Mouse (Mus musculus): ENCODE results near the gene Gm32802.
"Not testable (repeated sequence)": the region's sequence is repeated elsewhere in the genome, so short reads cannot be mapped to it uniquely, and the experiment has no call there.

Gene Gm32802

DNA sequence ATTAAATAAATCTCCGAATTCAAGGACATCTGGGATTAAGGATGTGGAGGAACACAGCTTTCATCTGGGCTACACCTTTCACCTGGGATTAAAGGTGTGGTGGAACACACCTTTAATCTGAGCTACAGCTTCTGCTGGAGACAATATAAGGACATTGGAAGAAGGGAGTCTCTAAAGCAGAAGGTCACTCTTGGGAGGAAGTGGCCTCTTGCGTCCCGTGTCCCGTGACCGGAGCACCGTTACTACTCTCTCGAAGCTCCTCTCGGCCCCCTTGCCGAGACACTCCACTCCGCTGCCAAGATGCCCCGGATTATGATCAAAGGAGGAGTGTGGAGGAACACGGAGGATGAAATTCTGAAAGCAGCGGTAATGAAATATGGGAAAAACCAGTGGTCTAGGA lies at the start of gene Gm32802:
Gene Gm32802 (plus strand): TSS at position 301 of the 400 bp plus-strand sequence.
- not testable (repeated sequence) for DNase-seq (ENCODE audit: low read depth, low spot score)

DNA sequence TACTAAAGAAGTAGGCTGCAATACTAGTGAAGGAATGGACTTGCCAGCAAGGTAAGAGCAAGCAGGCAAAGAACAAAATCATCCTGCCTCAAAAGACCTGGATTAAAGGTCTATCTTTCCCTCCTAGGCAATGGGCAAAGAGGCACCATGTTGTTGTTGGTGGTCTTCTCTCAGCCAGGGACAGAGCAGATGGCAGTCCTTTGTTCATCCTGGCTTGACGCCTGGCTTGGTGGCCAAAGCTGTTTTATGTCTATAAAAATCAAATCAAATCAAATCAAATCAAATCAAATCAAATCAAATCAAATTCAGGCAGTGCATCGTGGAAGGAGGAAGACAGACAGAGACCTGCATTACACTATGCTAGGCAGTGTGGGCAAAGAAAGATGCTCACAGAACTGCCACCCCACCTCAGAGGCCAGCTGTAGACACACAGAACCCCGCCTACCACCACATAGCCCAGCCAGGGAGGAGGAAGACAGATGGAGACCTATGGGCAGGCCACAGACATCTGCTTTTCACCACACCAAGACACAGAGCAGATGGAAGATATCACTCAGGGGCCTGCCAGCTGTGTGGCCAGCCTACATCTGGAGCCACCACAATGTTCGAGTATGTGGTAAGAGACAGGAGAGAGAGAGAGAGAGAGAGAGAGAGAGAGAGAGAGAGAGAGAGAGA lies 42.6 kb upstream of the Gm32802 start:
- not testable (repeated sequence) for DNase-seq (ENCODE audit: low read depth, low spot score)

DNA sequence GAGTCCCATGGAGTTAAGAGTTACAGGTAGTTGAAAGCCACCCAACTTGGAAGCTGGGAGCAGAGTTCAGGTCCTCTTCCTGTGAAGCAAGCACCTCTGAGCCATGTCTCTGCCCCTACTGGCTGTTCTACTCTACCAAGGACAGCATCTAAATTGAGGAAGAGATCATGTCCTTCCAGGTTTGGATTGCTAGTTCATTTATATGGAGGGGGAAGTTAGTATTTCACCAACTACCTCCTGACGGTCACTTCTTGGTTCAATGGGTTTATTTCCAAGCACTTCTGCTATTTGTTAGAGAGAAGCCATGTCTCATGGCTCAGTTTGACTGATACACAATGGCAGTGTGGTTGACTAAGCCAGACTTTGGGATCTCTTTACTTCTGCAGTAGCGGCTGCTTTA lies 30.9 kb upstream of the Gm32802 start:
- DNase-seq (ENCODE audit: low read depth, low spot score) = not testable (repeated sequence)

DNA sequence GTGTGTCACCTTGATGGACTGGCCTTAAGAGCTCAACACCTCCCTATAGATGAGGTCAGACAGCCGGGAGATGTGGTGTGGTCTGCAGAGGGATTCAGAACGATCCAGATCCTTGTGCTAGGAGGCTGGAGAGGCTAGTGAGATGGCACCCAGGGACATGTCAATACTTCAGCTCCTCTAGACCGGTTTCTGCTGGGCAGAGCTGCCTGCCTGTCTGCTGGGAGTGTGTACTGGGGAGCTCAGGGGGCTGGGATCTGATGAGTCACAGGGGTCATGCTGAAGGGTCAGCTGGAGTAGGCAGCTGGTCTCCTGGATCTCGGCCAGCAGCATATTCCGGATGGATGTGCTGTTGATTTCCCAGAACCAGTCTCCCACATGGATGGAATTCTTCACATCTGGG lies 25.9 kb upstream of the Gm32802 start:
- not testable (repeated sequence) for DNase-seq (ENCODE audit: low read depth, low spot score)

DNA sequence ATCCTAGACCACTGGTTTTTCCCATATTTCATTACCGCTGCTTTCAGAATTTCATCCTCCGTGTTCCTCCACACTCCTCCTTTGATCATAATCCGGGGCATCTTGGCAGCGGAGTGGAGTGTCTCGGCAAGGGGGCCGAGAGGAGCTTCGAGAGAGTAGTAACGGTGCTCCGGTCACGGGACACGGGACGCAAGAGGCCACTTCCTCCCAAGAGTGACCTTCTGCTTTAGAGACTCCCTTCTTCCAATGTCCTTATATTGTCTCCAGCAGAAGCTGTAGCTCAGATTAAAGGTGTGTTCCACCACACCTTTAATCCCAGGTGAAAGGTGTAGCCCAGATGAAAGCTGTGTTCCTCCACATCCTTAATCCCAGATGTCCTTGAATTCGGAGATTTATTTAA lies 17.8 kb upstream of the Gm32802 start, which contains the start of gene Gm32717:
Gene Gm32717 (minus strand): TSS at position 101 of the 400 bp plus-strand sequence.
- DNase-seq (ENCODE audit: low read depth, low spot score) = not testable (repeated sequence)

DNA sequence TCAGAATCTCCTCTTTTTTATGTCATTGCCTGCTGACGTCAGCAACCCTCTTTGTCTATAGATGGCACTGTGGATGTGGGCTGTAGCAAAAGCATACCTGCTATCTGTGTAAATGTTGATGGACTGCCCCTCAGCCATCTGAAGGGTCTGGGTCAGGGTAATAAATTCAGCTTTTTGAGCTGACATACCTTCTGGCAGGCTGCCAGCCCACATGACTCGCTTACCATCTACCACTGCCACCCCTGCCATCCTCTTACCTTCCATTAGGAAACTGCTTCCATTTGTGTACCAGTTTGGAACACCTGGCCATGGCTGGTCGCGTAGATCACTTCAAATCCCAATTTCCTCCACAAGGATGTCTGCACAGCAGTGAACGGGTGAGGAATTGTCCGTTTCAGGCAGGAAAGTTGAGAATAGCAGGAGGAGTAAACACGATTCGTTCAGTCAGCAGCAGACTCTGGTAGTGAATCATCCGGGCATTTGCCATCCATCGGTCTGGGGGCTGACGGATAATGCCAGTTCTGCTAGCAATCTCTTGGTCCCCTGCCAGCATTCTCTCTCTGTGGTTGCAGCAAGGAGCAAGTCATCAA lies 9.4 kb upstream of the Gm32802 start:
- DNase-seq (ENCODE audit: low read depth, low spot score) = not testable (repeated sequence)

DNA sequence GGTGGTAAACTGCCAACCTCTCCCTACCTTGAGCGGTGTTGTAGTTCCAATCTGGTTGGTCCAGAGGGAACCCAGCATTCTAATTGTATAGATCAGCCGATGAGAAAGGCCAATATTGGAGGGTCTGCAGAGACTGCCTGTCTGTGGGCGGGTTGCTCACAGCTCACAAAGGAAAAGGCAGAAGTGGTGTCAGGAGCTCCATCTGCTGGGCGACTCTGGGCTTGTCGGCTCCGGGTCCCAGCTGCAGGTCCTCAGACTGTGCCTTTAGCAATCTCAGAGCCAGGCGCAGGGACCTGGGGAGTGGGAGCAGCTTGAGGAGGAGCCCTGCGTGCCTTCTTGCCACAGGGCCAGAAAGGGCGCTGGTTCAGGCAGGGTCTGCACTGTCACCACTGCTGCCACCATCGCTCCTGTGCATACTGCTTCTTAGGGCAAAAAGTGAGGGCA lies 7.6 kb upstream of the Gm32802 start:
- DNase-seq (ENCODE audit: low read depth, low spot score) = peak; percentile 70

DNA sequence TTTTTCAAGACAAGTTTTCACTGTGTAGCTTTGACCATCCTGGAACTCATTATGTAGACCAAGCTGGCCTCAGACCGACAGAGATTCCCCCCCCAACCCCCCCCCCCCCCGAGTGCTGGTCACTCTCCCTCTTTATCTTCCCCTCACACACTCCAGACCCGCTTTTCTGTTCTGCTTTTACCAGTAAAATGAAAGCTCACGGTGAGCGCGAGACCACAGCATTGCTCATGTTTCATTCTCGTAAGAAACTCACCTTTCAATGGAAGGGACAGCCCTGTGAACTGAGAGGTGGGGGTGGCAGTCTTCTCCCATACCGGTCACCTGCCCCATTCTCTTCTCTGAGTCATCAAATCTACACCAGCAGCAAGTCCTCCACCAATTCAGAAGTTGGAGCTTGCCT lies 10.3 kb downstream of the Gm32802 start:
- not testable (repeated sequence) for DNase-seq (ENCODE audit: low read depth, low spot score)

DNA sequence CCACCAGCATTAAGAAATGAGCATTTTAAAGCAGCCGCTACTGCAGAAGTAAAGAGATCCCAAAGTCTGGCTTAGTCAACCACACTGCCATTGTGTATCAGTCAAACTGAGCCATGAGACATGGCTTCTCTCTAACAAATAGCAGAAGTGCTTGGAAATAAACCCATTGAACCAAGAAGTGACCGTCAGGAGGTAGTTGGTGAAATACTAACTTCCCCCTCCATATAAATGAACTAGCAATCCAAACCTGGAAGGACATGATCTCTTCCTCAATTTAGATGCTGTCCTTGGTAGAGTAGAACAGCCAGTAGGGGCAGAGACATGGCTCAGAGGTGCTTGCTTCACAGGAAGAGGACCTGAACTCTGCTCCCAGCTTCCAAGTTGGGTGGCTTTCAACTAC lies 12.9 kb downstream of the Gm32802 start:
- DNase-seq (ENCODE audit: low read depth, low spot score) = not testable (repeated sequence)

DNA sequence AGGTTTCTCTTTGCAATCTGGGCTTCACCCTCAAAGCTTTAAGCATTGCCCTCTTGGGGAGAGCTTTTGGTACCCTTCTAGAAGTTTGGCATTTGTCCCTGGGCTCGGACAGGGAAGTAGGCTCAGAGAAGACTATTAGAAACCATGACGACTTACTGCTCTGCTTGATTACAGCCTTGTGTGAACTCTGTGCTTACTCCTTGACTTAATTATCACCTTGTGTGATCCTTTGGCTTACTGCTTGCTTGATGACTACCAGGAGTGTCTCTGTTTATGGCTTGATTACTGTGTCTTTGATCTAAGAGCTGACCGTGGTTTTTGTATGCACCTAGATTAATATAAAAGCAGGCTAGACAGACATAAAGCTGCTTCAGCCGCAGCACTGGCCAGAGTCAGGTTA lies 19.6 kb downstream of the Gm32802 start:
- DNase-seq (ENCODE audit: low read depth, low spot score) = not testable (repeated sequence)

DNA sequence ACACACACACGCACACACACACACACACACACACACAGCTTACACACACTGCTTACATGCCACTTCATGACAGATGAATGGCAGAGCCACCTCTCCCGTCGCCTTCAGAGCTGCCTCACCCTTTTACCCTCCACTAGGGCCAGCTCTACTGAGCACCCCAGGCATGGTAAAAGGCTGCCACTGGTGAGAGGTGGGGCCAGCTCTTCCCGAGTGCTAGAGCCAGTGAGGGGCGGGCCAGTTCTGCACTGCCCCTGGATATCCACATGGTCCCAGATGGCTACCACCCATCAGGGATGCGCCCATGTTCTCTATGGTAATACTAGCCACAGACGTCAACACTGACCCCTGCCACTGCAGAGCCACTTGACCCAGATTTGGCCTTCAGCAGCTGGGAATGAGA lies 24.1 kb downstream of the Gm32802 start:
- DNase-seq (ENCODE audit: low read depth, low spot score) = not testable (repeated sequence)

DNA sequence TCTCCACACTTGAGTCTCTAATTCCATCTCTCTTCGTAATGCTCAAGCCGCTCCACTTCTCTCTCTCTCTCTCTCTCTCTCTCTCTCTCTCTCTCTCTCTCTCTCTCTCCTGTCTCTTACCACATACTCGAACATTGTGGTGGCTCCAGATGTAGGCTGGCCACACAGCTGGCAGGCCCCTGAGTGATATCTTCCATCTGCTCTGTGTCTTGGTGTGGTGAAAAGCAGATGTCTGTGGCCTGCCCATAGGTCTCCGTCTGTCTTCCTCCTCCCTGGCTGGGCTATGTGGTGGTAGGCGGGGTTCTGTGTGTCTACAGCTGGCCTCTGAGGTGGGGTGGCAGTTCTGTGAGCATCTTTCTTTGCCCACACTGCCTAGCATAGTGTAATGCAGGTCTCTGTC lies 24.5 kb downstream of the Gm32802 start:
- DNase-seq (ENCODE audit: low read depth, low spot score) = not testable (repeated sequence)

DNA sequence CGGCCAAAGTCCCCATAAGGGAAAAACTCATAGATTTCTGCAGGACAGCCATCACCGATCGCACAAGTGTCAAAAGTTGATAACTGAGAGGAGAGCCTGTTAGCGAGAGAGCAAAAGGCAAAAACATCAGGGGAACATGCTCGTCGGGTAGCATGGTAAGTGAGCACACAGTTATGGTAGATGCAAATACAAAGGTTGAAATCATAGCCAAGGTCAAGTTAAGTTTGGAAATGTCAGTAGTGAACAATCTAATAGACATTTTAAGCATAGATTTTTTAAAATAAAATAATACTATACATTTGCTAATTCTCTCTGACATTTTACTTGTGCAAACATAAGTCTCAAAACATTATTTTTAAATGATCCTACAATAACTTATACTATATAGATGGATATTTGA lies 36.5 kb downstream of the Gm32802 start, which contains the start of gene Iltifb:
Gene Iltifb (minus strand): TSS at position 101 of the 400 bp plus-strand sequence.
- no peak for DNase-seq (ENCODE audit: low read depth, low spot score)

DNA sequence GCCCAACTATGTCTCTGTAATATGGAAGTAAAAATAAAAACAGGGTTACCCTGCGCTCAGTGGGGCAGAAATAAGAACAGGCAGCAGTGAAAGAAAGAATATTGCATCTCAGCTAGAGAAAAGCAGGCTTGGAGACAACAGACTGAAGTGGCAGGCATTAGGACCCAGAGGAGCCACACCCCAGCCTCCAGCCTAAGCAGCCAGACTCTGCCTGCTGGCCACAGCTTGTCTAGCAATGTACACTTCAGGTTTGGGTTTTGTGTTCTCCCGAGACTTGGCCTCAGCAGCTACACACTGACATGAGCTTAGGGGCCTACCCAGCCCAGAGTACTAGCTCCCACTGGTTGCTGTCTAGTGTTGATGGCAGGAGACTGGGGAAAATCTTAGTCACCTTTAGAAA lies 43.6 kb downstream of the Gm32802 start:
- not testable (repeated sequence) for DNase-seq (ENCODE audit: low read depth, low spot score)
